Mouse (Mus musculus) induced T-regulatory cell, adult 2 months (primary cell): ENCODE data around the gene Rab3b.

Experiments
- DNase-seq: peaks from one replicate; pipeline ENCODE4 v3.0.0-alpha.2; 2012; ENCODE audit warnings: low read depth

The Rab3b gene

GRCm38 (mm10) chr4:108878963-108879822 is at the start of gene Rab3b:
Gene Rab3b, plus strand, starts transcription at chr4:108879063.
- DNase-seq, result peak; percentile 67

GRCm38 (mm10) chr4:108830698-108831097 is 48.2 kb upstream of the Rab3b start:
- no peak for DNase-seq

- peak; percentile 96 for DNase-seq
Measured at GRCm38 (mm10) chr4:108832916-108833827, 45.7 kb upstream of the Rab3b start, which contains the start of gene Btf3l4. Gene Btf3l4, minus strand, starts transcription at chr4:108833614.

GRCm38 (mm10) chr4:108833828-108834114 is 45.1 kb upstream of the Rab3b start:
- DNase-seq, result no peak

- peak; percentile 93 for DNase-seq
Measured at GRCm38 (mm10) chr4:108834115-108834970, 44.5 kb upstream of the Rab3b start, which contains the start of gene Txndc12. Gene Txndc12, plus strand, starts transcription at chr4:108834601.

GRCm38 (mm10) chr4:108834971-108835311 is 43.9 kb upstream of the Rab3b start:
- DNase-seq, result no peak

GRCm38 (mm10) chr4:108835496-108835895 is 43.4 kb upstream of the Rab3b start:
- DNase-seq, result peak; percentile 36

- no peak for DNase-seq
Measured at GRCm38 (mm10) chr4:108838031-108838430, 40.8 kb upstream of the Rab3b start.

GRCm38 (mm10) chr4:108841920-108842578 is 36.8 kb upstream of the Rab3b start:
- no peak for DNase-seq

GRCm38 (mm10) chr4:108843336-108843735 is 35.5 kb upstream of the Rab3b start:
- DNase-seq, result no peak

- no peak for DNase-seq
Measured at GRCm38 (mm10) chr4:108845824-108846569, 32.9 kb upstream of the Rab3b start.

GRCm38 (mm10) chr4:108847715-108848504 is 31.0 kb upstream of the Rab3b start, which contains the start of gene Kti12:
Gene Kti12, plus strand, starts transcription at chr4:108847785.
- DNase-seq, result peak; percentile 88

GRCm38 (mm10) chr4:108848505-108848848 is 30.4 kb upstream of the Rab3b start, which contains the start of gene A730015C16Rik:
Gene A730015C16Rik, minus strand, starts transcription at chr4:108848619.
- no peak for DNase-seq

GRCm38 (mm10) chr4:108866806-108867205 is 12.1 kb upstream of the Rab3b start:
- DNase-seq, result no peak

- peak; percentile 81 for DNase-seq
Measured at GRCm38 (mm10) chr4:108869730-108870374, 9.0 kb upstream of the Rab3b start.

- no peak for DNase-seq
Measured at GRCm38 (mm10) chr4:108873746-108874145, 5.1 kb upstream of the Rab3b start.

- no peak for DNase-seq
Measured at GRCm38 (mm10) chr4:108877901-108878300, 962 bp upstream of the Rab3b start.

- DNase-seq, result no peak
Measured at GRCm38 (mm10) chr4:108883815-108884214, 5.0 kb downstream of the Rab3b start.

- DNase-seq, result no peak
Measured at GRCm38 (mm10) chr4:108887456-108887855, 8.6 kb downstream of the Rab3b start.
